Mouse (Mus musculus) ES-E14 (cell line): ENCODE measurements around the gene Tgfbr2. TPM values are rescaled to one million over a fixed set of nuclear protein-coding genes. Genes with fewer than 3 reads are reported as not detected.

Source experiments
- DNase-seq: peaks from one replicate; pipeline ENCODE4 v3.0.0-alpha.2; 2013; ENCODE audit warnings: low read depth, low spot score
- H3K27ac ChIP-seq: 2 replicates; pipeline ENCODE4 v1.5.1; 2012; ENCODE audit warnings: low read depth, mild to moderate bottlenecking, low read length, moderate library complexity, mixed read lengths; ENCODE audit not compliant: poor library complexity, insufficient read depth, severe bottlenecking
- H3K36me3 ChIP-seq: 2 replicates; pipeline ENCODE4 v1.6.1; 2012; ENCODE audit warnings: mild to moderate bottlenecking, low read length, moderate library complexity, mixed read lengths; ENCODE audit not compliant: control insufficient read depth, poor library complexity, insufficient read depth, severe bottlenecking
- H3K4me1 ChIP-seq, 2 experiments: fragments of 150-350 bp in 1 of 2; sonication (generic) in 1 of 2; 2 replicates each; pipeline ENCODE4 v1.6.1; 2012; ENCODE audit warnings: low read length in 2 of 2, mild to moderate bottlenecking in 1 of 2, mixed read lengths in 1 of 2; ENCODE audit not compliant: control insufficient read depth in 2 of 2, insufficient read depth in 2 of 2, poor library complexity in 1 of 2
- H3K4me3 ChIP-seq, 2 experiments: fragments of 150-350 bp in 1 of 2; sonication (generic) in 1 of 2; 2 replicates each; pipeline ENCODE4 v1.5.1; 2012; ENCODE audit warnings: low read length in 2 of 2, low read depth in 1 of 2, mild to moderate bottlenecking in 1 of 2, mixed read lengths in 1 of 2; ENCODE audit not compliant: insufficient read depth in 1 of 2, poor library complexity in 1 of 2, severe bottlenecking in 1 of 2
- H3K9ac ChIP-seq: 2 replicates; pipeline ENCODE4 v1.6.1; 2012; ENCODE audit warnings: low read depth, mild to moderate bottlenecking, low read length, mixed read lengths; ENCODE audit not compliant: poor library complexity, insufficient read depth, severe bottlenecking
- H3K9me3 ChIP-seq: fragments of 150-350 bp; sonication (generic); 2 replicates; pipeline ENCODE4 v1.6.1; 2012; ENCODE audit warnings: low read depth, mild to moderate bottlenecking, low read length; ENCODE audit not compliant: control insufficient read depth, insufficient read depth
- CHD2 ChIP-seq: IDR thresholded peaks from 2 replicates; pipeline ENCODE4 v1.6.1; 2014; ENCODE audit warnings: mild to moderate bottlenecking, low read depth, low read length, inconsistent platforms
- HCFC1 ChIP-seq: IDR thresholded peaks from 2 replicates; pipeline ENCODE4 v1.6.1; 2012; ENCODE audit warnings: low read length, inconsistent platforms, borderline replicate concordance; ENCODE audit not compliant: insufficient read depth
- MAFK ChIP-seq: IDR thresholded peaks from 2 replicates; pipeline ENCODE4 v1.6.1; 2014; ENCODE audit warnings: mild to moderate bottlenecking, low read depth, low read length, inconsistent platforms; ENCODE audit not compliant: insufficient read depth
- ZC3H11A ChIP-seq: IDR thresholded peaks from 2 replicates; pipeline ENCODE4 v1.6.1; 2012; ENCODE audit warnings: low read depth, mild to moderate bottlenecking, inconsistent platforms, low read length, borderline replicate concordance
- ZNF384 ChIP-seq: IDR thresholded peaks from 2 replicates; pipeline ENCODE4 v1.6.1; 2012; ENCODE audit warnings: low read depth, low read length, inconsistent platforms
- in situ Hi-C, 2 experiments: fragments of 600-800 bp; cut with MboI; formaldehyde crosslinking; loops; one replicate each; pipeline ENCODE4 v1.15.1; 2025; ENCODE audit warnings: low sequenced_read_pairs in 2 of 2, inconsistent platforms in 1 of 2; ENCODE audit not compliant: unreplicated experiment in 2 of 2
- total RNA-seq: library from RNA; depleted of rRNA; stranded (reverse); fragments of 300-350 nt; gene quantifications from 2 replicates; pipeline ENCODE4 v1.2.3, GENCODE M21; 2012

Gene Tgfbr2
- total RNA-seq, 1 experiment = 5.1 TPM

GRCm38 (mm10) chr9:116084324-116084931 is 90.7 kb downstream of the Tgfbr2 start:
- Histone ChIP-seq H3K4me1 (0 out of 4 replicates have a peak, but pooled peaks cover 0 to 2% of the 10 kb centered on the region in 2 experiments), H3K36me3 (no peaks in the 10 kb centered on the region), H3K9me3 (no peaks in the 10 kb centered on the region), H3K4me3 (no peak overlapping the region), H3K9ac (no peak overlapping the region), H3K27ac (no peak overlapping the region)
- in situ Hi-C loops = no loop called here
- no peak for TF ChIP-seq HCFC1
- no peak for TF ChIP-seq ZC3H11A
- TF ChIP-seq ZNF384 = no peak
- no peak for TF ChIP-seq CHD2
- no peak for TF ChIP-seq MAFK
- DNase-seq = no peak

GRCm38 (mm10) chr9:116083726-116084323 is 91.3 kb downstream of the Tgfbr2 start:
- TF ChIP-seq CHD2 = no peak
- TF ChIP-seq MAFK = no peak
- no peak for TF ChIP-seq HCFC1
- TF ChIP-seq ZNF384 = no peak
- TF ChIP-seq ZC3H11A = no peak
- in situ Hi-C loops = no loop called here
- H3K9me3 ChIP-seq = no peaks in the 10 kb centered on the region
- H3K9ac ChIP-seq = no peak overlapping the region
- H3K4me3 ChIP-seq = no peak overlapping the region
- no peaks in the 10 kb centered on the region for H3K36me3 ChIP-seq
- no peak for DNase-seq
- 0 out of 4 replicates have a peak, but pooled peaks cover 0 to 2% of the 10 kb centered on the region in 2 experiments for H3K4me1 ChIP-seq
- H3K27ac ChIP-seq = no peak overlapping the region

- 0 out of 4 replicates have a peak, but pooled peaks cover 0 to 2% of the 10 kb centered on the region in 2 experiments for H3K4me1 ChIP-seq
- H3K36me3 ChIP-seq = no peaks in the 10 kb centered on the region
- H3K27ac ChIP-seq = no peak overlapping the region
- no peak for TF ChIP-seq MAFK
- no peak for TF ChIP-seq ZC3H11A
- TF ChIP-seq HCFC1 = no peak
- TF ChIP-seq CHD2 = no peak
- TF ChIP-seq ZNF384 = no peak
- no peaks in the 10 kb centered on the region for H3K9me3 ChIP-seq
- DNase-seq = no peak
- in situ Hi-C loops = no loop called here
- no peak overlapping the region for H3K4me3 ChIP-seq
- H3K9ac ChIP-seq = no peak overlapping the region
Measured at GRCm38 (mm10) chr9:116083300-116083699, 91.9 kb downstream of the Tgfbr2 start.

- no peak for DNase-seq
- no peak overlapping the region for H3K4me3 ChIP-seq
- H3K36me3 ChIP-seq = no peaks in the 10 kb centered on the region
- 0 out of 4 replicates have a peak, but pooled peaks cover 0 to 2% of the 10 kb centered on the region in 2 experiments for H3K4me1 ChIP-seq
- in situ Hi-C loops = no loop called here
- no peaks in the 10 kb centered on the region for H3K9me3 ChIP-seq
- no peak overlapping the region for H3K27ac ChIP-seq
- TF ChIP-seq MAFK (no peak), ZC3H11A (no peak)
- no peak overlapping the region for H3K9ac ChIP-seq
Measured at GRCm38 (mm10) chr9:116081781-116082180, 93.4 kb downstream of the Tgfbr2 start.

GRCm38 (mm10) chr9:116077419-116077818 is 97.7 kb downstream of the Tgfbr2 start:
- H3K4me1 ChIP-seq = no peaks in the 10 kb centered on the region
- in situ Hi-C loops = no loop called here
- H3K27ac ChIP-seq = no peak overlapping the region
- H3K36me3 ChIP-seq = no peaks in the 10 kb centered on the region
- no peak overlapping the region for H3K9ac ChIP-seq
- H3K9me3 ChIP-seq = no peaks in the 10 kb centered on the region
- no peak overlapping the region for H3K4me3 ChIP-seq
- TF ChIP-seq CHD2 = no peak
- TF ChIP-seq ZNF384 = no peak
- TF ChIP-seq HCFC1 = no peak
- no peak for TF ChIP-seq MAFK
- no peak for DNase-seq
